Mouse (Mus musculus) CH12.LX (cell line): ENCODE data around the gene Ankrd12.

Experiments
- CHD1 ChIP-seq: IDR thresholded peaks from 2 replicates; pipeline ENCODE4 v1.6.1; 2012; ENCODE audit warnings: low read depth, low read length, improper control_type of control experiment, inconsistent platforms
- CTCF ChIP-seq, 2 experiments: IDR thresholded peaks in 1 of 2; conservative IDR thresholded peaks in 1 of 2; 2 replicates each; pipeline ENCODE4 v1.5.1; 2011 to 2012; ENCODE audit warnings: low read depth in 2 of 2, low read length in 2 of 2, improper control_type of control experiment in 1 of 2, inconsistent platforms in 1 of 2, mild to moderate bottlenecking in 1 of 2, moderate library complexity in 1 of 2
- E2F4 ChIP-seq: IDR thresholded peaks from 2 replicates; pipeline ENCODE4 v1.6.1; 2011; ENCODE audit warnings: low read depth, low read length, improper control_type of control experiment; ENCODE audit not compliant: insufficient replicate concordance
- ELF1 ChIP-seq: IDR thresholded peaks from 2 replicates; pipeline ENCODE4 v1.6.1; 2014; ENCODE audit warnings: low read depth, mild to moderate bottlenecking, inconsistent platforms, low read length, improper control_type of control experiment
- GABPA ChIP-seq: IDR thresholded peaks from 2 replicates; pipeline ENCODE4 v1.6.1; 2012; ENCODE audit warnings: low read depth, low read length, improper control_type of control experiment, inconsistent platforms; ENCODE audit not compliant: insufficient replicate concordance
- MAX ChIP-seq: IDR thresholded peaks from 2 replicates; pipeline ENCODE4 v1.6.1; 2011; ENCODE audit warnings: low read length, improper control_type of control experiment
- MYC ChIP-seq: IDR thresholded peaks from 2 replicates; pipeline ENCODE4 v1.6.1; 2011; ENCODE audit warnings: low read depth, mild to moderate bottlenecking, improper control_type of control experiment, low read length
- POLR2A ChIP-seq: IDR thresholded peaks from 2 replicates; pipeline ENCODE4 v1.6.1; 2011; ENCODE audit warnings: low read depth, mild to moderate bottlenecking, improper control_type of control experiment, low read length
- TBP ChIP-seq: conservative IDR thresholded peaks from 2 replicates; pipeline ENCODE4 v1.6.1; 2011; ENCODE audit warnings: low read depth, low read length, improper control_type of control experiment
- UBTF ChIP-seq: IDR thresholded peaks from 2 replicates; pipeline ENCODE4 v1.6.1; 2012; ENCODE audit warnings: low read depth, mild to moderate bottlenecking, inconsistent platforms, low read length, improper control_type of control experiment, moderate library complexity
- USF1 ChIP-seq: IDR thresholded peaks from 2 replicates; pipeline ENCODE4 v1.6.1; 2014; ENCODE audit warnings: low read depth, mild to moderate bottlenecking, inconsistent platforms, low read length, improper control_type of control experiment
- ZC3H11A ChIP-seq: IDR thresholded peaks from 2 replicates; pipeline ENCODE4 v1.6.1; 2012; ENCODE audit warnings: low read depth, mild to moderate bottlenecking, inconsistent platforms, low read length, improper control_type of control experiment
- ZNF384 ChIP-seq: IDR thresholded peaks from 2 replicates; pipeline ENCODE4 v1.6.1; 2012; ENCODE audit warnings: low read depth, low read length, improper control_type of control experiment, inconsistent platforms

GRCm38 (mm10) chr17:66077437-66077850, 555 bp upstream of the Ankrd12 start:
- no peak for TF ChIP-seq ZNF384
- no peak for TF ChIP-seq CTCF (conservative IDR thresholded peaks at IDR 0.05 in 1 of 2, IDR thresholded peaks at IDR 0.05 in 1 of 2; ENCODE audit: low read depth in 2 of 2, low read length in 2 of 2)
- no peak for TF ChIP-seq GABPA
- TF ChIP-seq UBTF: no peak
- no peak for TF ChIP-seq ZC3H11A
- TF ChIP-seq MYC: no peak
- TF ChIP-seq ELF1: no peak
- TF ChIP-seq POLR2A: no peak
- TF ChIP-seq CHD1: no peak
- no peak for TF ChIP-seq TBP
- no peak for TF ChIP-seq E2F4
- no peak for TF ChIP-seq USF1
- no peak for TF ChIP-seq MAX
